16 mouse cellular contexts compared by ENCODE assay signal in genomic region chr14:75180551-75180978, GRCm38 (mm10). TPM values are rescaled to one million over a fixed set of nuclear protein-coding genes. Genes with fewer than 3 reads are reported as not detected.
A peak's percentile ranks its signal among the peaks of the same experiment; 100 is the strongest.
DNase-seq lines count a peak whose midpoint lies in the region; ATAC-seq lines count a peak whose summit lies in the region.
"Had no signal": no experiment of that assay in that cellular context is flagged by ENCODE, and none has a peak within 500 bp of the region (broad histone marks: within the 10 kb centered on the region; RNA-seq: fewer than 3 reads in every experiment).

No protein-coding gene starts in this region.

- intact Hi-C loops in heart, postnatal 25 days (cut with DNase I) = loop anchor here (5.0 kb wide), 1 partner anchor 48 kb away; the partner anchor contains the start of genes Lcp1 and Lrrc63

- H3K9me3 ChIP-seq in liver, embryonic 15.5 days (replicated peaks) = no peaks in the 10 kb centered on the region
- H3K9me3 ChIP-seq: embryonic facial prominence, embryonic 15.5 days; hindbrain, embryonic 15.5 days had no signal

- peaks cover 70% of the 10 kb centered on the region for H3K4me1 ChIP-seq in liver, embryonic 15.5 days (replicated peaks)
- H3K4me1 ChIP-seq: embryonic facial prominence, embryonic 15.5 days; hindbrain, embryonic 15.5 days had no signal

- no peaks in the 10 kb centered on the region for H3K36me3 ChIP-seq in liver, embryonic 15.5 days (replicated peaks)
- H3K36me3 ChIP-seq in splenic B cell, adult 2 months (ENCODE audit: control insufficient read depth, insufficient read depth, low read length, poor library complexity, severe bottlenecking) = no peaks in the 10 kb centered on the region; the same call in none of the 2 replicates
- H3K36me3 ChIP-seq: embryonic facial prominence, embryonic 15.5 days; hindbrain, embryonic 15.5 days had no signal

- H3K4me2 ChIP-seq in liver, embryonic 15.5 days = peak overlapping the region; percentile 76
- H3K4me2 ChIP-seq: embryonic facial prominence, embryonic 15.5 days; hindbrain, embryonic 15.5 days had no signal

- ATAC-seq in liver, embryonic 15.5 days (ENCODE audit: insufficient read depth) = no peak
- ATAC-seq: midbrain, embryonic 16.5 days had no signal

- peak overlapping the region; percentile 85 for H3K27ac ChIP-seq in liver, embryonic 15.5 days (replicated peaks)
- H3K27ac ChIP-seq: embryonic facial prominence, embryonic 15.5 days; hindbrain, embryonic 15.5 days had no signal

- H3K4me3 ChIP-seq in liver, embryonic 15.5 days (replicated peaks) = no peak overlapping the region; the same call in 1 of the 2 replicates
- H3K4me3 ChIP-seq: embryonic facial prominence, embryonic 15.5 days; hindbrain, embryonic 15.5 days had no signal

- H3K27me3 ChIP-seq in liver, embryonic 15.5 days = no peaks in the 10 kb centered on the region
- no peaks in the 10 kb centered on the region for H3K27me3 ChIP-seq in splenic B cell, adult 2 months (ENCODE audit: control insufficient read depth, insufficient read depth, low read length, poor library complexity, severe bottlenecking)
- H3K27me3 ChIP-seq: embryonic facial prominence, embryonic 15.5 days; hindbrain, embryonic 15.5 days had no signal

- DNase-seq in heart, adult 11 months = peak; percentile 92
- no peak for DNase-seq in heart, postnatal 25 days (ENCODE audit: low spot score)
- DNase-seq in R1 (ENCODE audit: low read depth, low spot score) = peak; percentile 6
- DNase-seq in splenic B cell, adult 2 months (ENCODE audit: low read depth, low spot score) = peak; percentile 52
- DNase-seq in gastrocnemius, postnatal 10 days = no peak
- DNase-seq in layer of hippocampus, postnatal 10 days (ENCODE audit: low spot score in 2 of 2) = no peak
- DNase-seq in cerebellum, adult 11-12 months = no peak
- DNase-seq: cerebellum, postnatal 14 days; kidney, adult 9 months had no signal

- 32% methylated on average over 8 of the region's 8 CpGs for WGBS in liver, embryonic 15.5 days (ENCODE audit: insufficient replicate concordance)

- H3K9ac ChIP-seq in liver, embryonic 15.5 days = no peak overlapping the region
- H3K9ac ChIP-seq: embryonic facial prominence, embryonic 15.5 days; hindbrain, embryonic 15.5 days had no signal

RNA-seq across cellular contexts. Expression of gene Lcp1, which starts 49.7 kb away (rescaled TPM):
- total RNA-seq in heart, postnatal 25 days (2021) = 10 to 100 TPM; 12.9 to 13.0 TPM
- polyA plus RNA-seq in liver, embryonic 15.5 days (2015; fragmentation: Nextera tagmentation; extraction: Ambion mirVana) = 39.6 and 40.9 TPM in 2 replicates
- 10 to 100 TPM; 10.0 to 19.9 TPM for total RNA-seq in gastrocnemius, postnatal 10 days (2021)
- 1 to 10 TPM; 8.5 to 8.8 TPM for total RNA-seq in layer of hippocampus, postnatal 10 days (2021)

RNA-seq across cellular contexts. Expression of gene Lrrc63, which starts 49.9 kb away (rescaled TPM):
- total RNA-seq in heart, postnatal 25 days (2021) = not detected
- not detected in 2 replicates for polyA plus RNA-seq in liver, embryonic 15.5 days (2015; fragmentation: Nextera tagmentation; extraction: Ambion mirVana)
- not detected for total RNA-seq in gastrocnemius, postnatal 10 days (2021)
- total RNA-seq in layer of hippocampus, postnatal 10 days (2021) = not detected
- total RNA-seq: heart, adult 18-20 months had no signal
- polyA plus RNA-seq: C2C12; embryonic facial prominence, embryonic 15.5 days; hindbrain, embryonic 15.5 days; limb, embryonic 14.5 days; midbrain, embryonic 16.5 days had no signal

Comparison
In these comparisons a context has a peak if more than half of its experiments do, and no peak if none do; other contexts are left out.
1. DNase-seq: peak in heart, adult 11 months (single experiment), R1 (single experiment) and splenic B cell, adult 2 months (single experiment); none in heart, postnatal 25 days (single experiment), gastrocnemius, postnatal 10 days (single experiment), layer of hippocampus, postnatal 10 days (0 of 2) and cerebellum, adult 11-12 months (single experiment).